Mouse (Mus musculus) liver, adult 10 weeks (tissue): Measurements from ENCODE around the gene Arpin. TPM values are rescaled to one million over a fixed set of nuclear protein-coding genes. Genes with fewer than 3 reads are reported as not detected.

ENCODE experiments used
- polyA plus RNA-seq: library from polyadenylated mRNA; stranded (reverse); fragments of 350-450 nt; fragmentation: Illumina TruSeq; extraction: RNeasy Lipid Tissue Mini Kit (QIAGEN cat#74804); gene quantifications from one replicate; pipeline ENCODE4 v1.2.3, GENCODE M21; 2014; ENCODE audit warnings: low read depth, low replicate concordance

The Arpin gene
- 3.7 TPM for polyA plus RNA-seq

DNA sequence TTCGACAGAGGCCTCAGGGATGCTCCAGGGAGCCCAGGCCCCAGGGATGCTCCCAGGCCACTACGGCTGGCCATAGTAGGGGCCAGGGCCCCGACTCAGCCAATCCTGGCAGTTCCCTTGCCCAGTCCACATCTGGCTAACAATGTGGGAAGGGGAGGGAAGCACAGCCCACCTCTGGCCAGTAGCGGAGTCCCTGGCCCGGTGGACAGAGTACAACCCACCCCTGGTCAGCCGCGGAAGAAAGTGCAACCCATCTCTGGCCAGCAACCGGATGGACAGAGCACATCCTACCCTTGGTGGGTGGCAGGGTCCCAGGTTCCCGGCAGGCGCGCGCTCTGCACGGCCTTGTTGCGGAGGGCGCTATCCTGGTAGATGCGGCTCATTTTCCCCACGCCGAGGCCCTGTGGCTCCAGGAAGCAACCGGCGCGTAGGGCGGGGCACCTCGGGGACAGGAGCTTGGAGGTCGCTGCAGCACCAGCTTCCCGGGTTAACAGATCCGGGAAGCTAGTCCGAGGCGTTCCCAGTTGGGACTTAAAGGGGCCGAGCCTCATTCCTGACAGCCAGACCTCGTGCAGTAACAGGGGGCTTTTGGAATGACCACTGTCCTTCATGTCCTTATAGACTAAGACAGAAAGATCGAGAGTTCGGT lies at the start of gene Arpin:
Gene Arpin, minus strand, starts transcription at position 498 of the 649 bp plus-strand sequence.

DNA sequence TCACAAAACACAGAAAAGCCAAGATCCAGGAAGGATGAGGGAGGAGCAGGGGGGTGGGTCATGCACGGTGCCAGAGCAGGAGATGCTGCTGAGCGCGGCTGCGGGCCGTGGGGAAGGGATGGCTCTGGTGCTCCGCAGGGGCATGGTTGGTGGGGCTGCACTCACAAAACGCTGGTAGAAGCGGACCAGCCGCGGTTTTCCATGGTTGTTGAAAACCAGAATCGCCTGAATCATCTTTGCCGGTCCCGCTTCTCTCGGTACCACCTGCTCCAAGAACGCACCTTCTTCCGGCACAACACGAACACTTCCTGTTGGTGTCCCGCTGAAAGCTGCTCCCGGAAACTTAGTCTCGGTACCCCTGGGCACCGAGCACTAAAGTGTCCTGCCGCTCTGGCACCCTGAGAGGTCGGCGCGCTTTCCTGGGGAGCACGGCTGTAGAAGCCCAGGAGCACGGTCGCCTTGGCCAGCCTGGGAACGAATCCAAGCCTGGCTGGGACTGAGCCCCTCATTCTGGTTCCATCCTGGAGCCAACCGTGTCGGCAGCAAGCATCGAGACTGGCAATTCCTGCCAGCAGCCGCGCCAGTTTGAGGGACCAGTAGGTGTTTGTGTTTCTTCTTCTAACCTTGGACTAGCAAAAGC lies 14.7 kb downstream of the Arpin start, which contains the start of gene Ap3s2:
Gene Ap3s2, minus strand, starts transcription at position 306 of the 640 bp plus-strand sequence.

Other genes with a start within 250 kb of the Arpin start
- 0.08 TPM for gene Kif7, start 219.6 kb downstream of the Arpin start, polyA plus RNA-seq
- 0.13 TPM for gene Plin1, start 202.5 kb downstream of the Arpin start, polyA plus RNA-seq
- 51.5 TPM for gene Pex11a, start 192.2 kb downstream of the Arpin start, polyA plus RNA-seq
- 0.42 TPM for gene Wdr93, start 192.2 kb downstream of the Arpin start, polyA plus RNA-seq
- not detected for gene Mesp1, start 141.6 kb downstream of the Arpin start, polyA plus RNA-seq
- gene Mesp2, start 124.6 kb downstream of the Arpin start, polyA plus RNA-seq, result not detected
- 26.7 TPM for gene Anpep, start 74.3 kb downstream of the Arpin start, polyA plus RNA-seq
- gene Ap3s2, start 14.7 kb downstream of the Arpin start, polyA plus RNA-seq, result 24.2 TPM
- 0.64 TPM for gene Zfp710, start 89.5 kb upstream of the Arpin start, polyA plus RNA-seq
- 20.2 TPM for gene Idh2, start 180.0 kb upstream of the Arpin start, polyA plus RNA-seq